10 mouse cellular contexts compared by ENCODE assay signal in the genomic region with DNA sequence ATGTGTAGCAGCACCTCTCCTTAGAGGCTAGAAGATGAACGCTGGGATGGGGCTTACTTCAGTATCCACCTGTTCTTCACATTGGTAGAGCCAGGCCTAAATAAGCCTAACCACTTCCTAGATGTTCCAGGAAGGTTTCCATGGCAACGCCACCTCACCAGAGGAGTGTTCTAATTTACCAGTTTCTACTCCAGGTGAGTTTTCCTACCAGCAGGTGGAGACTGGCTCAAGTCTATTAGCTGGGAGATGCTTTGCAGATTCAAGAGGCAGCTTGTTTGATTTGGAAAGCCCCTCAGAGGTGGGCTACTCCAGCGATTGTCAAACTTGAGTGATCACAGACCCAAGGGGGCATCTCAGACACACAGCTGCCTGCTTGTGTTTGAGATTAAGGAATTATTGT.
A peak's percentile ranks its signal among the peaks of the same experiment; 100 is the strongest.
DNase-seq lines count a peak whose midpoint lies in the region; ATAC-seq and TF ChIP-seq lines count a peak whose summit lies in the region.
"Had no signal": no experiment of that assay in that cellular context is flagged by ENCODE, and none has a peak within 500 bp of the region (broad histone marks: within the 10 kb centered on the region; RNA-seq: fewer than 3 reads in every experiment).

No protein-coding gene starts in this region.

- H3K4me1 ChIP-seq in kidney, embryonic 16.5 days (ENCODE audit: insufficient read depth, low read length) = no peaks in the 10 kb centered on the region
- H3K4me1 ChIP-seq in hindbrain, embryonic 16.5 days (ENCODE audit: control insufficient read depth, insufficient read depth, low read depth, low read length) = peaks cover 13% of the 10 kb centered on the region
- peaks cover 14% of the 10 kb centered on the region for H3K4me1 ChIP-seq in limb, embryonic 14.5 days (ENCODE audit: control insufficient read depth, insufficient read depth, low read length)
- peaks cover 27% of the 10 kb centered on the region for H3K4me1 ChIP-seq in thymus, adult 2 months (replicated peaks; ENCODE audit: control insufficient read depth, insufficient read depth, low read length)

- TF ChIP-seq CTCF in thymus, adult 2 months (IDR thresholded peaks at IDR 0.05; ENCODE audit: borderline replicate concordance, control insufficient read depth, extremely low read depth, insufficient read depth, low read length, poor library complexity) = no peak

- no peak for TF ChIP-seq POLR2A in limb, embryonic 14.5 days (IDR thresholded peaks at IDR 0.05; ENCODE audit: borderline replicate concordance, extremely low read depth, insufficient read depth, insufficient read length)
- no peak for TF ChIP-seq POLR2A in thymus, adult 2 months (IDR thresholded peaks at IDR 0.05; ENCODE audit: control insufficient read depth, extremely low read depth, insufficient read depth, low read length, poor library complexity)

- no peak overlapping the region for H3K27ac ChIP-seq in kidney, embryonic 16.5 days (ENCODE audit: low read length)
- no peak overlapping the region for H3K27ac ChIP-seq in hindbrain, embryonic 16.5 days (ENCODE audit: low read depth, low read length)
- no peak overlapping the region for H3K27ac ChIP-seq in limb, embryonic 14.5 days (replicated peaks; ENCODE audit: low read depth, low read length)
- no peak overlapping the region for H3K27ac ChIP-seq in thymus, adult 2 months (ENCODE audit: control insufficient read depth, insufficient read depth, low read length)

- no peaks in the 10 kb centered on the region for H3K36me3 ChIP-seq in kidney, embryonic 16.5 days (ENCODE audit: insufficient read depth, low read length)
- H3K36me3 ChIP-seq in hindbrain, embryonic 16.5 days (ENCODE audit: control insufficient read depth, insufficient read depth, low read length) = no peaks in the 10 kb centered on the region
- H3K36me3 ChIP-seq in limb, embryonic 14.5 days (ENCODE audit: control insufficient read depth, insufficient read depth, low read length) = no peaks in the 10 kb centered on the region
- no peaks in the 10 kb centered on the region for H3K36me3 ChIP-seq in thymus, adult 2 months (ENCODE audit: control insufficient read depth, insufficient read depth, low read length)

- peak; percentile 7 for DNase-seq in kidney, adult 11 months
- DNase-seq in cerebellum, adult 18-20 months = peak; percentile 9 to 22
- peak; percentile 66 for DNase-seq in limb, embryonic 14.5 days (ENCODE audit: low spot score)
- no peak for DNase-seq in thymus, adult 2 months

- no peaks in the 10 kb centered on the region for H3K9me3 ChIP-seq in kidney, embryonic 16.5 days (ENCODE audit: low read length)
- no peaks in the 10 kb centered on the region for H3K9me3 ChIP-seq in hindbrain, embryonic 16.5 days (ENCODE audit: control insufficient read depth, low read length)
- no peaks in the 10 kb centered on the region for H3K9me3 ChIP-seq in limb, embryonic 14.5 days (ENCODE audit: control insufficient read depth, low read length)

- no peaks in the 10 kb centered on the region for H3K27me3 ChIP-seq in kidney, embryonic 16.5 days (ENCODE audit: insufficient read depth, low read length)
- H3K27me3 ChIP-seq in hindbrain, embryonic 16.5 days (replicated peaks; ENCODE audit: control insufficient read depth, insufficient read depth, low read length) = no peaks in the 10 kb centered on the region; the same call in 1 of the 2 replicates
- no peaks in the 10 kb centered on the region for H3K27me3 ChIP-seq in limb, embryonic 14.5 days (ENCODE audit: control insufficient read depth, insufficient read depth, low read length)
- H3K27me3 ChIP-seq in thymus, adult 2 months (ENCODE audit: control insufficient read depth, insufficient read depth, low read length) = no peaks in the 10 kb centered on the region

- no peak overlapping the region for H3K4me2 ChIP-seq in kidney, embryonic 16.5 days (replicated peaks; ENCODE audit: low read depth, low read length)
- no peak overlapping the region for H3K4me2 ChIP-seq in hindbrain, embryonic 16.5 days (ENCODE audit: low read length)
- H3K4me2 ChIP-seq in limb, embryonic 14.5 days (replicated peaks; ENCODE audit: low read depth, low read length, severe bottlenecking) = no peak overlapping the region

- H3K9ac ChIP-seq in kidney, embryonic 16.5 days (replicated peaks; ENCODE audit: low read length) = no peak overlapping the region
- H3K9ac ChIP-seq in hindbrain, embryonic 16.5 days (ENCODE audit: low read depth, low read length) = no peak overlapping the region; the same call in 1 of the 2 replicates
- no peak overlapping the region for H3K9ac ChIP-seq in limb, embryonic 14.5 days (ENCODE audit: low read depth, low read length, severe bottlenecking)

- H3K4me3 ChIP-seq in kidney, embryonic 16.5 days (ENCODE audit: low read length) = no peak overlapping the region
- H3K4me3 ChIP-seq in hindbrain, embryonic 16.5 days (ENCODE audit: low read length) = no peak overlapping the region
- H3K4me3 ChIP-seq in limb, embryonic 14.5 days (replicated peaks; ENCODE audit: low read length) = no peak overlapping the region
- no peak overlapping the region for H3K4me3 ChIP-seq in thymus, adult 2 months (ENCODE audit: control insufficient read depth, insufficient read depth, low read length)
- H3K4me3 ChIP-seq: myocyte had no signal

- no peak for ATAC-seq in kidney, embryonic 16.5 days (ENCODE audit: low FRiP score, low TSS enrichment)
- peak; percentile 81 for ATAC-seq in hindbrain, embryonic 16.5 days
- ATAC-seq in limb, embryonic 14.5 days (ENCODE audit: low FRiP score, low read depth) = no peak
- no peak for ATAC-seq in monocyte, adult 5-6 weeks (replicated peaks; ENCODE audit: insufficient number of reproducible peaks, low FRiP score, low TSS enrichment, poor library complexity, severe bottlenecking)
- no peak for ATAC-seq in megakaryocyte progenitor cell, adult 5-6 weeks (replicated peaks; ENCODE audit: poor library complexity)
- ATAC-seq: Patski had no signal

- WGBS in kidney, embryonic 16.5 days = 62% methylated on average over 3 of the region's 3 CpGs
- WGBS in hindbrain, embryonic 16.5 days = 59% methylated on average over 3 of the region's 3 CpGs
- WGBS in limb, embryonic 14.5 days = 53% methylated on average over 3 of the region's 3 CpGs
- whole genome bisulfite sequencing in thymus, adult 2 months = 59% methylated on average over 3 of the region's 3 CpGs
